Mouse (Mus musculus) small intestine, adult 2 months (tissue): ENCODE results near the gene Cmah. TPM values are rescaled to one million over a fixed set of nuclear protein-coding genes. Genes with fewer than 3 reads are reported as not detected.

Experiments
- H3K27ac ChIP-seq: fragments of 200-500 bp; 2 replicates; pipeline ENCODE4 v1.5.1; 2012; ENCODE audit warnings: low read depth, low read length, control low read depth, inconsistent platforms; ENCODE audit not compliant: insufficient read depth
- H3K27me3 ChIP-seq: fragments of 200-500 bp; 2 replicates; pipeline ENCODE4 v1.6.1; 2012; ENCODE audit warnings: mild to moderate bottlenecking, moderate library complexity, low read length, inconsistent platforms; ENCODE audit not compliant: control insufficient read depth, insufficient read depth
- H3K36me3 ChIP-seq: fragments of 200-500 bp; 2 replicates; pipeline ENCODE4 v1.6.1; 2012; ENCODE audit warnings: mild to moderate bottlenecking, low read length, control low read depth, inconsistent platforms; ENCODE audit not compliant: control insufficient read depth, insufficient read depth
- H3K4me1 ChIP-seq: fragments of 200-500 bp; 2 replicates; pipeline ENCODE4 v1.6.1; 2012; ENCODE audit warnings: low read length, inconsistent platforms, mixed read lengths; ENCODE audit not compliant: control insufficient read depth, insufficient read depth, insufficient read length
- H3K4me3 ChIP-seq: fragments of 200-500 bp; 2 replicates; pipeline ENCODE4 v1.5.1; 2012; ENCODE audit warnings: low read depth, mild to moderate bottlenecking, control low read depth, inconsistent platforms, low read length, moderate library complexity
- CTCF ChIP-seq: fragments of 200-500 bp; IDR thresholded peaks from 2 replicates; pipeline ENCODE4 v1.5.1; 2012; ENCODE audit warnings: low read depth, mild to moderate bottlenecking, control low read depth, inconsistent platforms, low read length, moderate library complexity, mixed read lengths; ENCODE audit not compliant: insufficient replicate concordance, insufficient read length; ENCODE audit errors: extremely low read depth
- POLR2A ChIP-seq: fragments of 200-500 bp; IDR thresholded peaks from 2 replicates; pipeline ENCODE4 v1.6.1; 2012; ENCODE audit warnings: low read depth, mild to moderate bottlenecking, control low read depth, inconsistent platforms, low read length, moderate library complexity
- WGBS: fragments of 180-500 bp; shearing (Covaris S2); methylation state at CpG from one replicate; pipeline ENCODE4 v1.1.7; 2018; 5-methylcytosine and 5-hydroxymethylcytosine counted together
- polyA plus RNA-seq: library from polyadenylated mRNA; depleted of rRNA; stranded (reverse); fragments of >200 nt; gene quantifications from 2 replicates; pipeline ENCODE4 v1.2.3, GENCODE M21; 2012

The Cmah gene
- polyA plus RNA-seq, 1 experiment, result 0.70 TPM

- Histone ChIP-seq H3K27ac (no peak overlapping the region), H3K4me1 (no peaks in the 10 kb centered on the region), H3K27me3 (no peaks in the 10 kb centered on the region), H3K36me3 (no peaks in the 10 kb centered on the region), H3K4me3 (no peak overlapping the region)
- 90% methylated on average over 5 of the region's 5 CpGs for WGBS
- TF ChIP-seq POLR2A, result no peak
- TF ChIP-seq CTCF, result no peak
Measured at GRCm38 (mm10) chr13:24453737-24454136, 126.5 kb downstream of the Cmah start.

- no peaks in the 10 kb centered on the region for H3K27me3 ChIP-seq
- TF ChIP-seq POLR2A (no peak), CTCF (no peak)
- no peak overlapping the region for H3K27ac ChIP-seq
- no peaks in the 10 kb centered on the region for H3K36me3 ChIP-seq
- no peak overlapping the region for H3K4me3 ChIP-seq
- H3K4me1 ChIP-seq, result no peaks in the 10 kb centered on the region
- WGBS, result 81% methylated on average over 4 of the region's 4 CpGs
Measured at GRCm38 (mm10) chr13:24456385-24456784, 129.2 kb downstream of the Cmah start.

- no peaks in the 10 kb centered on the region for H3K4me1 ChIP-seq
- no peaks in the 10 kb centered on the region for H3K27me3 ChIP-seq
- no peak overlapping the region for H3K4me3 ChIP-seq
- no peaks in the 10 kb centered on the region for H3K36me3 ChIP-seq
- 87% methylated on average over 5 of the region's 5 CpGs for WGBS
- TF ChIP-seq POLR2A (no peak), CTCF (no peak)
- no peak overlapping the region for H3K27ac ChIP-seq
Measured at GRCm38 (mm10) chr13:24460517-24460916, 133.3 kb downstream of the Cmah start.

GRCm38 (mm10) chr13:24463767-24464166 is 136.6 kb downstream of the Cmah start:
- H3K36me3 ChIP-seq, result no peaks in the 10 kb centered on the region
- H3K4me3 ChIP-seq, result no peak overlapping the region
- H3K27me3 ChIP-seq, result no peaks in the 10 kb centered on the region
- no peaks in the 10 kb centered on the region for H3K4me1 ChIP-seq
- H3K27ac ChIP-seq, result no peak overlapping the region
- TF ChIP-seq CTCF, result no peak
- no peak for TF ChIP-seq POLR2A
- 64% methylated on average over 7 of the region's 7 CpGs for WGBS

GRCm38 (mm10) chr13:24466027-24466426 is 138.8 kb downstream of the Cmah start:
- H3K36me3 ChIP-seq, result no peaks in the 10 kb centered on the region
- no peak overlapping the region for H3K27ac ChIP-seq
- H3K27me3 ChIP-seq, result no peaks in the 10 kb centered on the region
- no peak overlapping the region for H3K4me3 ChIP-seq
- no peaks in the 10 kb centered on the region for H3K4me1 ChIP-seq
- TF ChIP-seq POLR2A (no peak), CTCF (no peak)
- 93% methylated on average over 9 of the region's 9 CpGs for WGBS

GRCm38 (mm10) chr13:24467806-24468205 is 140.6 kb downstream of the Cmah start:
- TF ChIP-seq CTCF (no peak), POLR2A (no peak)
- no peaks in the 10 kb centered on the region for H3K27me3 ChIP-seq
- 73% methylated on average over 4 of the region's 4 CpGs for WGBS

GRCm38 (mm10) chr13:24477564-24477963 is 150.4 kb downstream of the Cmah start:
- TF ChIP-seq POLR2A, result no peak
- TF ChIP-seq CTCF, result no peak
- H3K27me3 ChIP-seq, result no peaks in the 10 kb centered on the region
- H3K4me1 ChIP-seq, result no peaks in the 10 kb centered on the region
- no peak overlapping the region for H3K27ac ChIP-seq
- WGBS, result 51% methylated on average over 5 of the region's 5 CpGs
- no peak overlapping the region for H3K4me3 ChIP-seq
- H3K36me3 ChIP-seq, result no peaks in the 10 kb centered on the region

More at GRCm38 (mm10) chr13:24467806-24468205, 140.6 kb downstream of the Cmah start:
- H3K4me1 ChIP-seq, result no peaks in the 10 kb centered on the region
- H3K27ac ChIP-seq, result no peak overlapping the region
- no peaks in the 10 kb centered on the region for H3K36me3 ChIP-seq
- H3K4me3 ChIP-seq, result no peak overlapping the region

- H3K27ac ChIP-seq, result no peak overlapping the region
- no peaks in the 10 kb centered on the region for H3K27me3 ChIP-seq
- H3K4me1 ChIP-seq, result no peaks in the 10 kb centered on the region
- no peaks in the 10 kb centered on the region for H3K36me3 ChIP-seq
- WGBS, result 90% methylated on average over 2 of the region's 2 CpGs
- TF ChIP-seq POLR2A, result no peak
- no peak for TF ChIP-seq CTCF
- no peak overlapping the region for H3K4me3 ChIP-seq
Measured at GRCm38 (mm10) chr13:24479516-24479915, 152.3 kb downstream of the Cmah start.

GRCm38 (mm10) chr13:24480824-24481223 is 153.6 kb downstream of the Cmah start:
- no peak overlapping the region for H3K4me3 ChIP-seq
- TF ChIP-seq POLR2A (no peak), CTCF (no peak)
- no peaks in the 10 kb centered on the region for H3K4me1 ChIP-seq
- no peaks in the 10 kb centered on the region for H3K36me3 ChIP-seq
- H3K27ac ChIP-seq, result no peak overlapping the region
- no peaks in the 10 kb centered on the region for H3K27me3 ChIP-seq
- 71% methylated on average over 6 of the region's 6 CpGs for WGBS
